Mouse (Mus musculus) hindbrain, embryonic 15.5 days (tissue): ENCODE measurements around the gene Mcub. TPM values are rescaled to one million over a fixed set of nuclear protein-coding genes. Genes with fewer than 3 reads are reported as not detected.
A peak's percentile ranks its signal among the peaks of the same experiment; 100 is the strongest.

ENCODE experiments used
- ATAC-seq: fragments of 200-750 bp; cut with Nextera tagmentation; 2 replicates; pipeline ENCODE4 v1.8.0; 2017; ENCODE audit warnings: low read depth, moderate number of reproducible peaks, moderate TSS enrichment; ENCODE audit not compliant: low FRiP score
- H3K27ac ChIP-seq: fragments of 300-500 bp; sonication (generic); replicated peaks from 2 replicates; pipeline ENCODE4 v1.5.1; 2015; ENCODE audit warnings: mild to moderate bottlenecking, inconsistent platforms
- H3K27me3 ChIP-seq: fragments of 300-500 bp; sonication (generic); 2 replicates; pipeline ENCODE4 v1.6.1; 2015; ENCODE audit warnings: control low read depth, inconsistent platforms
- H3K36me3 ChIP-seq: fragments of 300-500 bp; sonication (generic); 2 replicates; pipeline ENCODE4 v1.6.1; 2015; ENCODE audit warnings: control low read depth, inconsistent platforms
- H3K4me1 ChIP-seq: fragments of 300-500 bp; sonication (generic); replicated peaks from 2 replicates; pipeline ENCODE4 v1.6.1; 2015; ENCODE audit warnings: control low read depth, inconsistent platforms
- H3K4me2 ChIP-seq: fragments of 300-500 bp; sonication (generic); 2 replicates; pipeline ENCODE4 v1.6.1; 2015; ENCODE audit warnings: moderate library complexity, mild to moderate bottlenecking, inconsistent platforms
- H3K4me3 ChIP-seq: fragments of 300-500 bp; sonication (generic); 2 replicates; pipeline ENCODE4 v1.5.1; 2015; ENCODE audit warnings: mild to moderate bottlenecking, inconsistent platforms
- H3K9ac ChIP-seq: fragments of 300-500 bp; sonication (generic); 2 replicates; pipeline ENCODE4 v1.6.1; 2015; ENCODE audit warnings: inconsistent platforms
- H3K9me3 ChIP-seq: fragments of 300-500 bp; sonication (generic); 2 replicates; pipeline ENCODE4 v1.6.1; 2016; ENCODE audit warnings: control low read depth, inconsistent platforms
- WGBS: fragments of 180-500 bp; shearing (Covaris S2); methylation state at CpG from one replicate; pipeline ENCODE4 v1.1.7; 2015; 5-methylcytosine and 5-hydroxymethylcytosine counted together
- polyA plus RNA-seq: library from polyadenylated mRNA; unstranded; fragments of >200 nt; fragmentation: Nextera tagmentation; extraction: Ambion mirVana; gene quantifications from 2 replicates; pipeline ENCODE4 v1.2.1, GENCODE M21; 2015

Mcub gene
- polyA plus RNA-seq, 1 experiment from 2014 or later, result 6.3 TPM

- no peak overlapping the region for H3K4me3 ChIP-seq
- WGBS, result 93% methylated on average over 11 of the region's 11 CpGs
- H3K4me2 ChIP-seq, result no peak overlapping the region
- H3K36me3 ChIP-seq, result peaks cover 43% of the 10 kb centered on the region
- ATAC-seq, result no peak
- no peaks in the 10 kb centered on the region for H3K9me3 ChIP-seq
- no peaks in the 10 kb centered on the region for H3K27me3 ChIP-seq
- H3K4me1 ChIP-seq, result no peaks in the 10 kb centered on the region
- no peak overlapping the region for H3K9ac ChIP-seq
- no peak overlapping the region for H3K27ac ChIP-seq
These were observed 11.8 kb upstream of the Mcub start for GRCm38 (mm10) chr3:129981756-129982155.

- Histone ChIP-seq H3K9me3 (no peaks in the 10 kb centered on the region), H3K27me3 (no peaks in the 10 kb centered on the region), H3K4me1 (no peaks in the 10 kb centered on the region), H3K9ac (no peak overlapping the region), H3K27ac (no peak overlapping the region), H3K4me2 (no peak overlapping the region), H3K36me3 (peaks cover 24% of the 10 kb centered on the region), H3K4me3 (no peak overlapping the region)
- WGBS, result 61% methylated on average over 6 of the region's 6 CpGs
- ATAC-seq, result no peak
These were observed 9.5 kb upstream of the Mcub start for GRCm38 (mm10) chr3:129979510-129979909.

- Histone ChIP-seq H3K4me1 (no peaks in the 10 kb centered on the region), H3K4me2 (no peak overlapping the region), H3K4me3 (no peak overlapping the region), H3K27ac (no peak overlapping the region), H3K9ac (no peak overlapping the region), H3K27me3 (no peaks in the 10 kb centered on the region), H3K36me3 (peaks cover 17% of the 10 kb centered on the region), H3K9me3 (no peaks in the 10 kb centered on the region)
- WGBS, result 78% methylated on average over 9 of the region's 9 CpGs
- no peak for ATAC-seq
These were observed 8.7 kb upstream of the Mcub start for GRCm38 (mm10) chr3:129978716-129979115.

- no peaks in the 10 kb centered on the region for H3K27me3 ChIP-seq
- ATAC-seq, result no peak
- WGBS, result 80% methylated on average over 5 of the region's 5 CpGs
These were observed 6.3 kb upstream of the Mcub start for GRCm38 (mm10) chr3:129976317-129976716.

GRCm38 (mm10) chr3:129970529-129971515, 816 bp upstream of the Mcub start:
- H3K9ac ChIP-seq, result no peak overlapping the region
- H3K27ac ChIP-seq, result no peak overlapping the region
- 16% methylated on average over 19 of the region's 19 CpGs for WGBS

More at GRCm38 (mm10) chr3:129976317-129976716, 6.3 kb upstream of the Mcub start:
- no peaks in the 10 kb centered on the region for H3K36me3 ChIP-seq
- H3K9me3 ChIP-seq, result no peaks in the 10 kb centered on the region
- no peak overlapping the region for H3K27ac ChIP-seq
- H3K4me2 ChIP-seq, result no peak overlapping the region
- H3K9ac ChIP-seq, result no peak overlapping the region
- no peaks in the 10 kb centered on the region for H3K4me1 ChIP-seq
- H3K4me3 ChIP-seq, result no peak overlapping the region

GRCm38 (mm10) chr3:129969031-129969430, 975 bp downstream of the Mcub start:
- Histone ChIP-seq H3K9me3 (no peaks in the 10 kb centered on the region), H3K27me3 (peaks cover 12% of the 10 kb centered on the region), H3K4me1 (peaks cover 22% of the 10 kb centered on the region), H3K36me3 (no peaks in the 10 kb centered on the region), H3K4me2 (peak overlapping the region; percentile 96), H3K4me3 (peak overlapping the region; percentile 49), H3K9ac (peak overlapping the region; percentile 38; the same call in 1 of the 2 replicates), H3K27ac (no peak overlapping the region)
- peak; percentile 14; the same call in 1 of the 2 replicates for ATAC-seq
- WGBS, result 40% methylated on average over 10 of the region's 10 CpGs

More at GRCm38 (mm10) chr3:129970529-129971515, 816 bp upstream of the Mcub start:
- Histone ChIP-seq H3K9me3 (no peaks in the 10 kb centered on the region), H3K36me3 (no peaks in the 10 kb centered on the region), H3K4me1 (peaks cover 22% of the 10 kb centered on the region), H3K27me3 (peaks cover 12% of the 10 kb centered on the region), H3K4me2 (peak overlapping the region; percentile 96), H3K4me3 (peak overlapping the region; percentile 49)
- ATAC-seq, result peak; percentile 76

GRCm38 (mm10) chr3:129967874-129968273, 2.1 kb downstream of the Mcub start:
- ATAC-seq, result no peak
- WGBS, result 61% methylated on average over 9 of the region's 9 CpGs
- no peak overlapping the region for H3K27ac ChIP-seq
- H3K4me3 ChIP-seq, result no peak overlapping the region
- no peaks in the 10 kb centered on the region for H3K9me3 ChIP-seq
- no peaks in the 10 kb centered on the region for H3K36me3 ChIP-seq
- peaks cover 22% of the 10 kb centered on the region for H3K4me1 ChIP-seq
- H3K4me2 ChIP-seq, result no peak overlapping the region
- no peak overlapping the region for H3K9ac ChIP-seq
- H3K27me3 ChIP-seq, result peaks cover 12% of the 10 kb centered on the region

- Histone ChIP-seq H3K4me1 (peaks cover 6% of the 10 kb centered on the region), H3K27ac (no peak overlapping the region), H3K27me3 (peaks cover 12% of the 10 kb centered on the region), H3K4me3 (no peak overlapping the region), H3K9me3 (no peaks in the 10 kb centered on the region), H3K36me3 (no peaks in the 10 kb centered on the region), H3K4me2 (no peak overlapping the region), H3K9ac (no peak overlapping the region)
- WGBS, result 94% methylated on average over 8 of the region's 8 CpGs
- ATAC-seq, result no peak
These were observed 5.3 kb downstream of the Mcub start for GRCm38 (mm10) chr3:129964681-129965080.

GRCm38 (mm10) chr3:129962533-129962932, 7.5 kb downstream of the Mcub start:
- WGBS, result 64% methylated on average over 8 of the region's 8 CpGs
- no peak overlapping the region for H3K4me2 ChIP-seq
- no peaks in the 10 kb centered on the region for H3K36me3 ChIP-seq
- no peaks in the 10 kb centered on the region for H3K27me3 ChIP-seq
- no peaks in the 10 kb centered on the region for H3K4me1 ChIP-seq
- H3K9ac ChIP-seq, result no peak overlapping the region
- no peak for ATAC-seq
- H3K4me3 ChIP-seq, result no peak overlapping the region
- no peak overlapping the region for H3K27ac ChIP-seq
- H3K9me3 ChIP-seq, result no peaks in the 10 kb centered on the region

- ATAC-seq, result no peak
- no peak overlapping the region for H3K4me2 ChIP-seq
- 89% methylated on average over 4 of the region's 4 CpGs for WGBS
- no peaks in the 10 kb centered on the region for H3K27me3 ChIP-seq
- H3K9ac ChIP-seq, result no peak overlapping the region
- no peaks in the 10 kb centered on the region for H3K9me3 ChIP-seq
- no peak overlapping the region for H3K4me3 ChIP-seq
- no peak overlapping the region for H3K27ac ChIP-seq
- H3K4me1 ChIP-seq, result no peaks in the 10 kb centered on the region
- H3K36me3 ChIP-seq, result no peaks in the 10 kb centered on the region
These were observed 16.7 kb downstream of the Mcub start for GRCm38 (mm10) chr3:129953296-129953695.

- WGBS, result 86% methylated on average over 5 of the region's 5 CpGs
These were observed 20.7 kb downstream of the Mcub start for GRCm38 (mm10) chr3:129949158-129949773.

GRCm38 (mm10) chr3:129948359-129948758, 21.6 kb downstream of the Mcub start:
- no peaks in the 10 kb centered on the region for H3K36me3 ChIP-seq
- H3K27ac ChIP-seq, result no peak overlapping the region
- WGBS, result 84% methylated on average over 5 of the region's 5 CpGs
- no peaks in the 10 kb centered on the region for H3K4me1 ChIP-seq
- no peak overlapping the region for H3K9ac ChIP-seq
- H3K4me2 ChIP-seq, result no peak overlapping the region
- H3K4me3 ChIP-seq, result no peak overlapping the region
- H3K9me3 ChIP-seq, result no peaks in the 10 kb centered on the region
- H3K27me3 ChIP-seq, result no peaks in the 10 kb centered on the region
- no peak for ATAC-seq

More at GRCm38 (mm10) chr3:129949158-129949773, 20.7 kb downstream of the Mcub start:
- Histone ChIP-seq H3K4me3 (no peak overlapping the region), H3K4me1 (no peaks in the 10 kb centered on the region), H3K9ac (no peak overlapping the region), H3K36me3 (no peaks in the 10 kb centered on the region), H3K9me3 (no peaks in the 10 kb centered on the region), H3K27ac (no peak overlapping the region), H3K4me2 (no peak overlapping the region), H3K27me3 (no peaks in the 10 kb centered on the region)
- no peak for ATAC-seq
